Mouse (Mus musculus): ENCODE measurements around the gene Cdiptos.

DNA sequence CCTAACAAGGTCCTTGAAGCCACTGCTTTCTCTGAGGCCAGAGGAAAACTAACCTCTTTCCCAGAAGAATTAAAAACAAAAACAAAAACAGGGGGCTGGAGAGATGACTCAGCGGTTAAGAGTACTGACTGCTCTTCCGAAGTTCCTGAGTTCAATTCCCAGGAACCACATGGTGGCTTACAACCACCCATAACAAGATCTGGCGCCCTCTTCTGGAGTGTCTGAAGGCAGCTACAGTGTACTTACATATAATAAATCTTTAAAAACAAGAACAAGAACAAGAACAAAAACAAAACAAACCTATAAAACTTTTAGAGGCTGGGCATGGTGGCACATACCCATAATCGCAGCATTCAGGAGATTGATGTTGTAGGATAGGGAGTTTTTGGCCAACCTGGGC is 20.6 kb upstream of the Cdiptos start:
- TF ChIP-seq UBTF (IDR thresholded peaks at IDR 0.05; ENCODE audit: low read depth, low read length), result no peak
- no peak for TF ChIP-seq POLR2A (IDR thresholded peaks at IDR 0.05; ENCODE audit: low read depth, low read length)
- peak in 1 of 2 experiments; percentile 46; a peak in 2 of 4 replicates for TF ChIP-seq CTCF (conservative IDR thresholded peaks at IDR 0.05 in 1 of 2, IDR thresholded peaks at IDR 0.05 in 1 of 2; ENCODE audit: low read depth in 2 of 2, low read length in 2 of 2)
- TF ChIP-seq USF1 (IDR thresholded peaks at IDR 0.05; ENCODE audit: low read depth, low read length), result no peak
- TF ChIP-seq EP300 (IDR thresholded peaks at IDR 0.05; ENCODE audit: low read length), result no peak
